Mouse (Mus musculus): ENCODE data around the gene Scgb2b20. TPM values are rescaled to one million over a fixed set of nuclear protein-coding genes. Genes with fewer than 3 reads are reported as not detected.
"Not testable (repeated sequence)": the region's sequence is repeated elsewhere in the genome, so short reads cannot be mapped to it uniquely, and the experiment has no call there.

The Scgb2b20 gene
- not detected in 2 replicates for polyA plus RNA-seq (2015; fragmentation: Nextera tagmentation; extraction: Ambion mirVana)

GRCm38 (mm10) chr7:33366222-33366621 lies at the start of gene Scgb2b20:
Scgb2b20 (minus strand) TSS chr7:33366322.
- H3K4me1 ChIP-seq; ATAC-seq (ENCODE audit: extremely low read depth, insufficient number of reproducible peaks, low FRiP score, low TSS enrichment); H3K36me3 ChIP-seq; H3K4me2 ChIP-seq; H3K4me3 ChIP-seq; H3K9ac ChIP-seq; H3K27ac ChIP-seq (replicated peaks); H3K27me3 ChIP-seq (replicated peaks): not testable (repeated sequence)
- H3K9me3 ChIP-seq = peaks cover 11% of the 10 kb centered on the region; the same call in 1 of the 2 replicates
- WGBS = 65% methylated on average over 2 of the region's 2 CpGs

- ATAC-seq (ENCODE audit: extremely low read depth, insufficient number of reproducible peaks, low FRiP score, low TSS enrichment); H3K9ac ChIP-seq; H3K27ac ChIP-seq (replicated peaks); H3K4me2 ChIP-seq; H3K4me1 ChIP-seq; H3K4me3 ChIP-seq; H3K36me3 ChIP-seq; H3K27me3 ChIP-seq (replicated peaks): not testable (repeated sequence)
- 41% methylated on average over 1 of the region's 1 CpGs for WGBS
- peaks cover 29% of the 10 kb centered on the region for H3K9me3 ChIP-seq
Measured at GRCm38 (mm10) chr7:33409681-33410080, 43.6 kb upstream of the Scgb2b20 start.

GRCm38 (mm10) chr7:33401650-33402049 lies 35.5 kb upstream of the Scgb2b20 start:
- no peak for ATAC-seq (ENCODE audit: extremely low read depth, insufficient number of reproducible peaks, low FRiP score, low TSS enrichment)
- Histone ChIP-seq H3K4me2 (no peak overlapping the region), H3K4me3 (no peak overlapping the region), H3K9ac (no peak overlapping the region), H3K27ac (replicated peaks) (no peak overlapping the region), H3K27me3 (replicated peaks) (no peaks in the 10 kb centered on the region), H3K36me3 (no peaks in the 10 kb centered on the region), H3K9me3 (peaks cover 49% of the 10 kb centered on the region), H3K4me1 (no peaks in the 10 kb centered on the region)
- 75% methylated on average over 1 of the region's 1 CpGs for WGBS

- not testable (repeated sequence) for H3K4me3 ChIP-seq; ATAC-seq (ENCODE audit: extremely low read depth, insufficient number of reproducible peaks, low FRiP score, low TSS enrichment); H3K4me2 ChIP-seq; H3K36me3 ChIP-seq; H3K27me3 ChIP-seq (replicated peaks); H3K27ac ChIP-seq (replicated peaks); H3K4me1 ChIP-seq; H3K9ac ChIP-seq
- H3K9me3 ChIP-seq = peaks cover 49% of the 10 kb centered on the region
Measured at GRCm38 (mm10) chr7:33399749-33400148, 33.6 kb upstream of the Scgb2b20 start.

GRCm38 (mm10) chr7:33372934-33373333 lies 6.8 kb upstream of the Scgb2b20 start, which contains the start of gene Scgb1b20:
Scgb1b20 (plus strand) TSS chr7:33373234.
- WGBS = 56% methylated on average over 4 of the region's 4 CpGs
- ATAC-seq (ENCODE audit: extremely low read depth, insufficient number of reproducible peaks, low FRiP score, low TSS enrichment); H3K27ac ChIP-seq (replicated peaks); H3K36me3 ChIP-seq; H3K4me2 ChIP-seq; H3K4me1 ChIP-seq; H3K4me3 ChIP-seq; H3K9ac ChIP-seq; H3K27me3 ChIP-seq (replicated peaks): not testable (repeated sequence)
- H3K9me3 ChIP-seq = peaks cover 19% of the 10 kb centered on the region

Other genes starting within 250 kb of the Scgb2b20 start
- gene Scgb2b18, start 192.5 kb downstream of the Scgb2b20 start, polyA plus RNA-seq (2015; fragmentation: Nextera tagmentation; extraction: Ambion mirVana) = not detected in 2 replicates
- not detected in 2 replicates for gene Scgb1b18, start 180.8 kb downstream of the Scgb2b20 start, polyA plus RNA-seq (2015; fragmentation: Nextera tagmentation; extraction: Ambion mirVana)
- gene Scgb2b19, start 86.0 kb downstream of the Scgb2b20 start, polyA plus RNA-seq (2015; fragmentation: Nextera tagmentation; extraction: Ambion mirVana) = not detected in 2 replicates
- not detected in 2 replicates for gene Scgb1b19, start 79.0 kb downstream of the Scgb2b20 start, polyA plus RNA-seq (2015; fragmentation: Nextera tagmentation; extraction: Ambion mirVana)
- not detected in 2 replicates for gene Scgb1b20, start 6.9 kb upstream of the Scgb2b20 start, polyA plus RNA-seq (2015; fragmentation: Nextera tagmentation; extraction: Ambion mirVana)
- not detected in 2 replicates for gene Scgb2b21, start 154.1 kb upstream of the Scgb2b20 start, polyA plus RNA-seq (2015; fragmentation: Nextera tagmentation; extraction: Ambion mirVana)

All from heart, embryonic 13.5 days (tissue).